Mouse (Mus musculus) neural tube, embryonic 14.5 days (tissue): ENCODE measurements around the gene Tmf1. TPM values are rescaled to one million over a fixed set of nuclear protein-coding genes. Genes with fewer than 3 reads are reported as not detected.

Experiments used
- ATAC-seq: fragments of 200-750 bp; cut with Nextera tagmentation; 2 replicates; pipeline ENCODE4 v1.8.0; 2017; ENCODE audit warnings: low read depth, mild to moderate bottlenecking, moderate TSS enrichment, moderate library complexity
- H3K27ac ChIP-seq: fragments of 300-500 bp; sonication (generic); 2 replicates; pipeline ENCODE4 v1.5.1; 2014; ENCODE audit warnings: low read depth, mild to moderate bottlenecking, control low read depth, low read length, moderate library complexity, mixed read lengths
- H3K27me3 ChIP-seq: fragments of 300-500 bp; sonication (generic); 2 replicates; pipeline ENCODE4 v1.6.1; 2014; ENCODE audit warnings: low read length; ENCODE audit not compliant: control insufficient read depth, insufficient read depth
- H3K36me3 ChIP-seq: fragments of 300-500 bp; sonication (generic); 2 replicates; pipeline ENCODE4 v1.6.1; 2014; ENCODE audit warnings: low read length, mixed read lengths; ENCODE audit not compliant: control insufficient read depth, insufficient read depth
- H3K4me1 ChIP-seq: fragments of 300-500 bp; sonication (generic); 2 replicates; pipeline ENCODE4 v1.6.1; 2014; ENCODE audit warnings: low read length; ENCODE audit not compliant: control insufficient read depth, insufficient read depth
- H3K4me2 ChIP-seq: fragments of 300-500 bp; sonication (generic); 2 replicates; pipeline ENCODE4 v1.6.1; 2014; ENCODE audit warnings: mild to moderate bottlenecking, low read depth, low read length, control low read depth
- H3K4me3 ChIP-seq: fragments of 300-500 bp; sonication (generic); 2 replicates; pipeline ENCODE4 v1.5.1; 2014; ENCODE audit warnings: low read depth, low read length, control low read depth, mixed read lengths
- H3K9ac ChIP-seq: fragments of 300-500 bp; sonication (generic); replicated peaks from 2 replicates; pipeline ENCODE4 v1.6.1; 2014; ENCODE audit warnings: low read depth, mild to moderate bottlenecking, control low read depth, low read length, mixed read lengths
- H3K9me3 ChIP-seq: fragments of 300-500 bp; sonication (generic); 2 replicates; pipeline ENCODE4 v1.6.1; 2016; ENCODE audit warnings: low read length; ENCODE audit not compliant: control insufficient read depth
- WGBS: fragments of 180-500 bp; shearing (Covaris S2); extraction: QIAGEN DNeasy Blood & Tissue Kit; methylation state at CpG from one replicate; pipeline ENCODE4 v1.1.7; 2014; 5-methylcytosine and 5-hydroxymethylcytosine counted together
- polyA plus RNA-seq: library from polyadenylated mRNA; unstranded; fragments of >200 nt; fragmentation: Nextera tagmentation; extraction: Ambion mirVana; gene quantifications from 2 replicates; pipeline ENCODE4 v1.2.1, GENCODE M21; 2014

The Tmf1 gene
- polyA plus RNA-seq, 1 experiment from 2014 or later: 40.4 TPM

DNA sequence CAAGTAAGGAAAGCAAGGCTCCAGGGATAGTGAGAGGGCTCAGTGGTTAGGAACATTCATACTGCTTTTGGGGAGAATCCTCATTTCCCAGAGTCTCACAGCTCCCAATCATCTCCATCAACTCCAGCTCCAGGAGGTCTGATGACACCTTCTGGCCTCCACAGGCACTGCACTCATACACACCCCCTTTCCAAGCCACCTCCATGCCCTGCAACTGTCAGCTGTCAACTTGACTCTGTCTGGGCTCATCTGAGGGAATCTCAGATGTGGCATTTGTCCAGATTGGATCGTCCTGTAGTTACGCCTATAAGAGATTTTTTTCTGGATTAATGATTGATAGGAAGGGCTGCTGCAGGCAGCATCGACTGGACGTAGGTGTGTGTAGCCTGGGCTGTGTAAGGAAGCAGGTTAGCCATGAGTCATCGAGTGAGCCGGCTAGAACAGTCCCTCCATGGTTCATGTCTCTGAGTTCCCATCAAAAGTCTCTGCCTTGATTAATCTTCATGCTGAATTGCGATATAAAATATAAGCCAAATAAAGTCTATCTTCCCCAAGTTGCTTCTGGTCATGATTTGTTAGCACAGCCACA lies 74.6 kb downstream of the Tmf1 start:
- WGBS: 78% methylated on average over 7 of the region's 7 CpGs
- Histone ChIP-seq H3K4me3 (no peak overlapping the region), H3K4me2 (no peak overlapping the region), H3K27ac (no peak overlapping the region), H3K9me3 (no peaks in the 10 kb centered on the region), H3K4me1 (peaks cover 3% of the 10 kb centered on the region; the same call in 1 of the 2 replicates), H3K36me3 (no peaks in the 10 kb centered on the region), H3K9ac (no peak overlapping the region), H3K27me3 (no peaks in the 10 kb centered on the region)
- ATAC-seq: no peak

Other genes starting within 250 kb of the Tmf1 start
- gene Fam19a4, start 118.7 kb downstream of the Tmf1 start, polyA plus RNA-seq: 0.99 and 3.7 TPM in 2 replicates
- gene Eogt, start 29.9 kb downstream of the Tmf1 start, polyA plus RNA-seq: 9.9 and 11.3 TPM in 2 replicates
- gene Uba3, start 26.5 kb upstream of the Tmf1 start, polyA plus RNA-seq: 96.3 and 96.8 TPM in 2 replicates
- 64.8 and 80.2 TPM in 2 replicates for gene Arl6ip5, start 31.6 kb upstream of the Tmf1 start, polyA plus RNA-seq
- 0.09 TPM in 1 of 2 replicates, not detected in the other for gene Lmod3, start 73.6 kb upstream of the Tmf1 start, polyA plus RNA-seq